24 mouse cellular contexts compared by ENCODE assay signal in the genomic region with DNA sequence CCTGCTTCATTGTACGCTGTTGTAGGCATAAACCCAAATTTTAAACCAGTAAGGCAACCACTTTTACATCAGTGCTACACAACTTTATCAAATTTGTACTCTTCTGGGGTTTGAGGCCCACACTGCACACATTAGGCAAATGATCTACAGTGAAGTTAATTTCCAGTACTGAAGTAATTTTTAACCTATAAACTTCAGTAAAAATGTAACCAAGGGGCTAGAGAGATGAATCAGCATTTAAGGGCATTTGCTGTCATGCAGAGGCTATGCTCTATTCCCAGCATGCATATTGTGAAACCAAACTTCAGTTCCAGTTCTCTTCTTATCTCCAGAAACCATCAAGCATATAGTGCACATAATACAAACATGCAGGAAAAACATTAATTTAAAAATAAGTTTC.
"Had no signal": no experiment of that assay in that cellular context is flagged by ENCODE, and none has a peak within 500 bp of the region (broad histone marks: within the 10 kb centered on the region; RNA-seq: fewer than 3 reads in every experiment).

No protein-coding gene starts in this region.

- DNase-seq: gastrocnemius, postnatal 14 days; gastrocnemius, postnatal 36 days; heart, adult 18-20 months; heart, postnatal 10 days; heart, postnatal 4 days; kidney, postnatal 10 days; kidney, postnatal 36 days; left cerebral cortex, postnatal 4 days; liver, embryonic 13.5 days; lung, adult 18-20 months had no signal

- H3K4me2 ChIP-seq: heart, embryonic 12.5 days; hindbrain, embryonic 12.5 days; hindbrain, embryonic 14.5 days; intestine, embryonic 15.5 days; limb, embryonic 13.5 days; limb, embryonic 15.5 days; liver, embryonic 11.5 days; liver, embryonic 13.5 days; liver, embryonic 15.5 days had no signal

- H3K9ac ChIP-seq: heart, embryonic 12.5 days; hindbrain, embryonic 12.5 days; hindbrain, embryonic 14.5 days; intestine, embryonic 15.5 days; limb, embryonic 13.5 days; limb, embryonic 15.5 days; liver, embryonic 13.5 days; liver, embryonic 15.5 days had no signal

- H3K27me3 ChIP-seq: heart, embryonic 12.5 days; hindbrain, embryonic 12.5 days; intestine, embryonic 15.5 days; limb, embryonic 13.5 days; limb, embryonic 15.5 days; liver, embryonic 13.5 days; liver, embryonic 15.5 days had no signal

- H3K4me3 ChIP-seq: heart, embryonic 10.5 days; heart, embryonic 12.5 days; hindbrain, embryonic 10.5 days; hindbrain, embryonic 12.5 days; intestine, embryonic 15.5 days; layer of hippocampus, adult 2 months; limb, embryonic 13.5 days; limb, embryonic 15.5 days; liver, embryonic 13.5 days; liver, embryonic 15.5 days had no signal

- H3K27ac ChIP-seq: heart, embryonic 10.5 days; hindbrain, embryonic 10.5 days; hindbrain, embryonic 12.5 days; hindbrain, embryonic 14.5 days; intestine, embryonic 15.5 days; layer of hippocampus, adult 2 months; limb, embryonic 13.5 days; limb, embryonic 15.5 days; liver, embryonic 13.5 days; liver, embryonic 15.5 days had no signal

- H3K9me3 ChIP-seq: heart, embryonic 10.5 days; heart, embryonic 12.5 days; hindbrain, embryonic 10.5 days; hindbrain, embryonic 12.5 days; intestine, embryonic 15.5 days; limb, embryonic 13.5 days; limb, embryonic 15.5 days; liver, embryonic 13.5 days; liver, embryonic 15.5 days had no signal

- H3K4me1 ChIP-seq: heart, embryonic 10.5 days; heart, embryonic 12.5 days; hindbrain, embryonic 10.5 days; hindbrain, embryonic 12.5 days; intestine, embryonic 15.5 days; limb, embryonic 13.5 days; limb, embryonic 15.5 days; liver, embryonic 13.5 days; liver, embryonic 15.5 days had no signal

- ATAC-seq: hindbrain, embryonic 16.5 days; inflammation-experienced regulatory T-cells, adult 6 months; intestine, embryonic 15.5 days; intestine, postnatal 0 days had no signal
